Mouse (Mus musculus): ENCODE measurements around the gene Nr4a1.

- TF ChIP-seq CTCF (IDR thresholded peaks at IDR 0.05; ENCODE audit: low read depth) (no peak), EP300 (IDR thresholded peaks at IDR 0.05; ENCODE audit: low read depth) (peak; percentile 64)
Observed at GRCm38 (mm10) chr15:101253886-101254795, at the start of gene Nr4a1.

Data from heart, postnatal 0 days (tissue).